ENCODE assay signal across 23 mouse cellular contexts in the genomic region with DNA sequence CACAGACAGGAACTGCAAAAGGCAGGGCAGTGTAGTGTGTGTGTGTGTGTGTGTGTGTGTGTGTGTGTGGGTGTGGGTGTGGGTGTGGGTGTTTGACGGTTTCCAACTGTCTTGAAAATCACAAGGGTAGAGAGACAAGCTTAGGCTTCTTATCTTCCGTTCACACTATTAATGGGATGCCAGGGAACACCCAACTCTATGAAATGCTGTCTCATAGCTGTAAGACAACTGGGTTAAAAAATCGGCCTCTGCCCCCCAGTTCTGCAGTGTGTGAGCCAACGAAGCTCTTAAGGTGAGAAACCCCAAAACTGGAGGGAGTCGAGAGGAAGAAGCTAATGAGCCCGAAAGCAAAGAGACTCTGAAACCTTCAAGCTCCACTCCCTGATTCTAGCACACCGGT.
DNase-seq lines count a peak whose midpoint lies in the region; ATAC-seq and TF ChIP-seq lines count a peak whose summit lies in the region.
"Had no signal": no experiment of that assay in that cellular context is flagged by ENCODE, and none has a peak within 500 bp of the region (broad histone marks: within the 10 kb centered on the region; RNA-seq: fewer than 3 reads in every experiment).

No protein-coding gene starts in this region.

- no peak for TF ChIP-seq POLR2A in cerebellum, adult 2 months (IDR thresholded peaks at IDR 0.05; ENCODE audit: borderline replicate concordance, insufficient read depth, low read length)

- DNase-seq in heart, postnatal 4 days, result no peak
- DNase-seq in c-Kit-positive CD71-positive TER-119-positive erythroid progenitor cells, embryonic 14.5 days (ENCODE audit: low spot score), result peak; percentile 61
- peak; percentile 45 for DNase-seq in liver
- DNase-seq in cerebellum, adult 2 months, result no peak
- DNase-seq in hindbrain, postnatal 0 days (ENCODE audit: low spot score), result no peak
- DNase-seq in right cerebral cortex, postnatal 14 days, result no peak
- DNase-seq: adrenal gland, postnatal 10 days; cerebellum, adult 9-10 months; gastrocnemius, postnatal 25 days; kidney, adult 9 months; kidney, postnatal 14 days; lung, postnatal 10 days; right cerebral cortex, adult 18-20 months; thymus, postnatal 14 days had no signal

- no peak overlapping the region for H3K4me2 ChIP-seq in heart, embryonic 14.5 days (ENCODE audit: low read length)
- peak overlapping the region; percentile 30 for H3K4me2 ChIP-seq in liver, embryonic 16.5 days (ENCODE audit: low read depth, low read length)
- H3K4me2 ChIP-seq in hindbrain, postnatal 0 days (ENCODE audit: low read depth, low read length), result no peak overlapping the region
- H3K4me2 ChIP-seq: forebrain, embryonic 12.5 days; midbrain, embryonic 13.5 days had no signal

- no peak overlapping the region for H3K4me3 ChIP-seq in heart, embryonic 14.5 days (ENCODE audit: control insufficient read depth in 1 of 2, insufficient read depth in 1 of 2, low read depth in 1 of 2, low read length in 2 of 2)
- H3K4me3 ChIP-seq in liver, embryonic 16.5 days (ENCODE audit: low read depth, low read length), result no peak overlapping the region
- H3K4me3 ChIP-seq in cerebellum, adult 2 months (replicated peaks; ENCODE audit: insufficient read depth, low read depth, low read length), result no peak overlapping the region
- no peak overlapping the region for H3K4me3 ChIP-seq in hindbrain, postnatal 0 days (ENCODE audit: low read length)
- H3K4me3 ChIP-seq: forebrain, embryonic 12.5 days; hindbrain, embryonic 10.5 days; limb, embryonic 10.5 days; midbrain, embryonic 13.5 days; myocyte had no signal

- no peak; the same call in 1 of the 2 replicates for ATAC-seq in heart, embryonic 14.5 days (ENCODE audit: insufficient number of reproducible peaks, insufficient read depth, low FRiP score, low read depth)
- peak; percentile 93 for ATAC-seq in liver, embryonic 16.5 days (ENCODE audit: low read depth)
- no peak for ATAC-seq in hindbrain, postnatal 0 days
- ATAC-seq: hindbrain, embryonic 16.5 days; intestine, embryonic 16.5 days; midbrain, embryonic 13.5 days had no signal

- no peaks in the 10 kb centered on the region for H3K9me3 ChIP-seq in heart, embryonic 14.5 days (ENCODE audit: control insufficient read depth, low read length)
- no peaks in the 10 kb centered on the region for H3K9me3 ChIP-seq in liver, embryonic 16.5 days (replicated peaks; ENCODE audit: control insufficient read depth, low read length)
- H3K9me3 ChIP-seq in hindbrain, postnatal 0 days (ENCODE audit: low read length), result no peaks in the 10 kb centered on the region
- H3K9me3 ChIP-seq: forebrain, embryonic 12.5 days; hindbrain, embryonic 10.5 days; limb, embryonic 10.5 days; midbrain, embryonic 13.5 days had no signal

- WGBS in heart, embryonic 14.5 days, result 38% methylated on average over 7 of the region's 7 CpGs
- WGBS in liver, embryonic 16.5 days (ENCODE audit: insufficient replicate concordance), result 27% methylated on average over 7 of the region's 7 CpGs
- 85% methylated on average over 7 of the region's 7 CpGs for WGBS in cerebellum, adult 2 months
- WGBS in hindbrain, postnatal 0 days, result 81% methylated on average over 7 of the region's 7 CpGs

- no peak for TF ChIP-seq CTCF in cerebellum, adult 2 months (IDR thresholded peaks at IDR 0.05; ENCODE audit: borderline replicate concordance, insufficient read depth, low read depth, low read length)
- TF ChIP-seq CTCF in hindbrain, postnatal 0 days (IDR thresholded peaks at IDR 0.05; ENCODE audit: low read depth), result no peak

- peak overlapping the region; percentile 2 to 39; a peak in 2 of 4 replicates for H3K27ac ChIP-seq in heart, embryonic 14.5 days (replicated peaks in 1 of 2; ENCODE audit: control insufficient read depth in 1 of 2, insufficient read depth in 1 of 2, low read depth in 2 of 2, low read length in 2 of 2)
- H3K27ac ChIP-seq in liver, embryonic 16.5 days (ENCODE audit: low read length), result peak overlapping the region; percentile 63
- no peak overlapping the region for H3K27ac ChIP-seq in cerebellum, adult 2 months (ENCODE audit: insufficient read depth, low read length)
- H3K27ac ChIP-seq in hindbrain, postnatal 0 days, result no peak overlapping the region
- H3K27ac ChIP-seq: forebrain, embryonic 12.5 days; hindbrain, embryonic 10.5 days; limb, embryonic 10.5 days; midbrain, embryonic 13.5 days had no signal

- peaks cover 33 to 61% of the 10 kb centered on the region in 2 experiments for H3K4me1 ChIP-seq in heart, embryonic 14.5 days (ENCODE audit: control insufficient read depth in 2 of 2, insufficient read depth in 2 of 2, low read length in 2 of 2)
- peaks cover 20% of the 10 kb centered on the region for H3K4me1 ChIP-seq in liver, embryonic 16.5 days (ENCODE audit: control insufficient read depth, low read depth, low read length)
- H3K4me1 ChIP-seq in cerebellum, adult 2 months (ENCODE audit: control insufficient read depth, insufficient read depth, low read length), result no peaks in the 10 kb centered on the region
- H3K4me1 ChIP-seq in hindbrain, postnatal 0 days (ENCODE audit: insufficient read depth, low read length), result 0 out of 2 replicates have a peak, but pooled peaks cover 8% of the 10 kb centered on the region

- no peak overlapping the region for H3K9ac ChIP-seq in heart, embryonic 14.5 days (ENCODE audit: low read length)
- no peak overlapping the region for H3K9ac ChIP-seq in liver, embryonic 16.5 days (ENCODE audit: low read depth, low read length)
- no peak overlapping the region for H3K9ac ChIP-seq in hindbrain, postnatal 0 days (replicated peaks; ENCODE audit: low read length)
- H3K9ac ChIP-seq: forebrain, embryonic 12.5 days; midbrain, embryonic 13.5 days had no signal

- no peaks in the 10 kb centered on the region for H3K27me3 ChIP-seq in heart, embryonic 14.5 days (ENCODE audit: control insufficient read depth, insufficient read depth, low read length)
- no peaks in the 10 kb centered on the region for H3K27me3 ChIP-seq in liver, embryonic 16.5 days (ENCODE audit: control insufficient read depth, insufficient read depth, low read depth, low read length)
- H3K27me3 ChIP-seq in cerebellum, adult 2 months (ENCODE audit: control insufficient read depth, insufficient read depth, low read length), result no peaks in the 10 kb centered on the region
- no peaks in the 10 kb centered on the region for H3K27me3 ChIP-seq in hindbrain, postnatal 0 days (ENCODE audit: insufficient read depth, low read length)

- H3K36me3 ChIP-seq in heart, embryonic 14.5 days (ENCODE audit: control insufficient read depth, insufficient read depth, low read length), result no peaks in the 10 kb centered on the region
- no peaks in the 10 kb centered on the region for H3K36me3 ChIP-seq in liver, embryonic 16.5 days (ENCODE audit: control insufficient read depth, insufficient read depth)
- H3K36me3 ChIP-seq in hindbrain, postnatal 0 days (ENCODE audit: insufficient read depth, low read length), result no peaks in the 10 kb centered on the region
- H3K36me3 ChIP-seq: forebrain, embryonic 12.5 days; hindbrain, embryonic 10.5 days; limb, embryonic 10.5 days; midbrain, embryonic 13.5 days had no signal

Comparison
In these comparisons a context has a peak if more than half of its experiments do, and no peak if none do; other contexts are left out.
1. H3K27ac ChIP-seq: peak in heart, embryonic 14.5 days (2 of 2) and liver, embryonic 16.5 days (single experiment); none in cerebellum, adult 2 months (single experiment) and hindbrain, postnatal 0 days (single experiment).
2. DNase-seq: peak in c-Kit-positive CD71-positive TER-119-positive erythroid progenitor cells, embryonic 14.5 days (single experiment) and liver (single experiment); none in heart, postnatal 4 days (single experiment), cerebellum, adult 2 months (0 of 2), hindbrain, postnatal 0 days (single experiment) and right cerebral cortex, postnatal 14 days (single experiment).